Mouse (Mus musculus) heart, postnatal 0 days (tissue): ENCODE data around the gene Gpx3.

ENCODE experiments used
- CTCF ChIP-seq: IDR thresholded peaks from 2 replicates; pipeline ENCODE4 v1.5.1; 2016; ENCODE audit warnings: antibody characterized with exemption, control low read depth, low read depth
- EP300 ChIP-seq: IDR thresholded peaks from 2 replicates; pipeline ENCODE4 v1.6.1; 2016; ENCODE audit warnings: antibody characterized with exemption, low read depth

GRCm38 (mm10) chr11:54920973-54921580 lies 18.8 kb downstream of the Gpx3 start:
- no peak for TF ChIP-seq EP300
- TF ChIP-seq CTCF: no peak
